Mouse (Mus musculus) hindbrain, embryonic 11.5 days (tissue): ENCODE results near the gene Tasp1. TPM values are rescaled to one million over a fixed set of nuclear protein-coding genes. Genes with fewer than 3 reads are reported as not detected.
"Not testable (repeated sequence)": the region's sequence is repeated elsewhere in the genome, so short reads cannot be mapped to it uniquely, and the experiment has no call there.

Source experiments
- ATAC-seq: fragments of 200-750 bp; cut with Nextera tagmentation; 2 replicates; pipeline ENCODE4 v1.8.0; 2017; ENCODE audit warnings: mild to moderate bottlenecking, moderate TSS enrichment, moderate library complexity; ENCODE audit not compliant: low FRiP score
- DNase-seq: peaks from one replicate; pipeline ENCODE4 v3.0.0-alpha.2; 2015; ENCODE audit warnings: low spot score
- H3K27ac ChIP-seq: fragments of 300-500 bp; sonication (generic); 2 replicates; pipeline ENCODE4 v1.5.1; 2014; ENCODE audit warnings: mild to moderate bottlenecking, low read depth, low read length
- H3K27me3 ChIP-seq: fragments of 300-500 bp; sonication (generic); 2 replicates; pipeline ENCODE4 v1.6.1; 2014; ENCODE audit warnings: mild to moderate bottlenecking, low read length, moderate library complexity, mixed read lengths; ENCODE audit not compliant: control insufficient read depth, insufficient read depth
- H3K36me3 ChIP-seq: fragments of 300-500 bp; sonication (generic); 2 replicates; pipeline ENCODE4 v1.6.1; 2014; ENCODE audit warnings: mild to moderate bottlenecking, low read length, moderate library complexity, mixed read lengths; ENCODE audit not compliant: control insufficient read depth, insufficient read depth
- H3K4me1 ChIP-seq: fragments of 300-500 bp; sonication (generic); replicated peaks from 2 replicates; pipeline ENCODE4 v1.6.1; 2014; ENCODE audit warnings: low read length, mixed read lengths; ENCODE audit not compliant: control insufficient read depth, insufficient read depth
- H3K4me2 ChIP-seq: fragments of 300-500 bp; sonication (generic); replicated peaks from 2 replicates; pipeline ENCODE4 v1.6.1; 2014; ENCODE audit warnings: mild to moderate bottlenecking, low read depth, low read length
- H3K4me3 ChIP-seq: fragments of 300-500 bp; sonication (generic); 2 replicates; pipeline ENCODE4 v1.5.1; 2014; ENCODE audit warnings: low read depth, low read length
- H3K9ac ChIP-seq: fragments of 300-500 bp; sonication (generic); 2 replicates; pipeline ENCODE4 v1.6.1; 2014; ENCODE audit warnings: low read depth, low read length
- H3K9me3 ChIP-seq: fragments of 300-500 bp; sonication (generic); 2 replicates; pipeline ENCODE4 v1.6.1; 2016; ENCODE audit warnings: low read length; ENCODE audit not compliant: control insufficient read depth
- WGBS: fragments of 180-500 bp; shearing (Covaris S2); extraction: QIAGEN DNeasy Blood & Tissue Kit; methylation state at CpG from one replicate; pipeline ENCODE4 v1.1.7; 2014; 5-methylcytosine and 5-hydroxymethylcytosine counted together
- polyA plus RNA-seq: library from polyadenylated mRNA; unstranded; fragments of >200 nt; fragmentation: Nextera tagmentation; extraction: Ambion mirVana; gene quantifications from 2 replicates; pipeline ENCODE4 v1.2.1, GENCODE M21; 2014

The Tasp1 gene
- polyA plus RNA-seq, 1 experiment from 2014 or later, result 18.9 TPM

DNA sequence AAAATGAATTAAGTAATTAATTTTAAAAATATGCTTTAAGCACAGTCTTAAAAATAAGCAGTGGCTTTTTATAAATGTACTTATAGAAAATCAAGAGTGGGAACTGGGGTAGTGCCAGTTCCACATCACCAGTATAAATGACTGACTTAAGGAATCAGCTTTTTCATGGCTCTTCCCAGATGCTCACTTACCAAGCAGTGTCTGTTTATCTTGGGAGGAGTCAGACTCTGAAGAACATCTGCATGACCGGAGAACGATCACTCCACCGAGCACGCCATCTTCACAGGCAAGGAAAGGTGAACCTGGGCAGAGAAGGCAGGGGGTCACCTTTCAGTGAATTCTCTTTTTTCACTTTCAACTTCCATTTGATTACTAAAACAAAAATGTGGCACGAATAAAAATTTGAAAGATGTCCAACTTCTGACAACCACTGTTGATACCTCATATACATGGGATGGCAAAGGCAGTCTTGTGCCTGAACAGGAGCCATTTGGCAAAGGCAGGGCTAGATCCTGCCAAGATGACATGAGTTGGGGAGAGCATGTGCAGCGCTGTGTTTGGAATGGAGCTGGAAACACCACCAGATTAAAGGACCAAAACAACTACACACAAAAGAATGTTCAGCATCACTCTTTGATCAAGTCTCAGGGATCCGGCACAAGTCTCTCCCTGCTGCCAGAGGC lies 182.9 kb downstream of the Tasp1 start:
- H3K27ac ChIP-seq, result no peak overlapping the region
- H3K36me3 ChIP-seq, result no peaks in the 10 kb centered on the region
- H3K27me3 ChIP-seq, result no peaks in the 10 kb centered on the region
- DNase-seq, result no peak
- H3K9ac ChIP-seq, result no peak overlapping the region
- no peak overlapping the region for H3K4me2 ChIP-seq
- 92% methylated on average over 7 of the region's 7 CpGs for WGBS
- ATAC-seq, result no peak
- no peaks in the 10 kb centered on the region for H3K9me3 ChIP-seq
- H3K4me3 ChIP-seq, result no peak overlapping the region
- H3K4me1 ChIP-seq, result no peaks in the 10 kb centered on the region

DNA sequence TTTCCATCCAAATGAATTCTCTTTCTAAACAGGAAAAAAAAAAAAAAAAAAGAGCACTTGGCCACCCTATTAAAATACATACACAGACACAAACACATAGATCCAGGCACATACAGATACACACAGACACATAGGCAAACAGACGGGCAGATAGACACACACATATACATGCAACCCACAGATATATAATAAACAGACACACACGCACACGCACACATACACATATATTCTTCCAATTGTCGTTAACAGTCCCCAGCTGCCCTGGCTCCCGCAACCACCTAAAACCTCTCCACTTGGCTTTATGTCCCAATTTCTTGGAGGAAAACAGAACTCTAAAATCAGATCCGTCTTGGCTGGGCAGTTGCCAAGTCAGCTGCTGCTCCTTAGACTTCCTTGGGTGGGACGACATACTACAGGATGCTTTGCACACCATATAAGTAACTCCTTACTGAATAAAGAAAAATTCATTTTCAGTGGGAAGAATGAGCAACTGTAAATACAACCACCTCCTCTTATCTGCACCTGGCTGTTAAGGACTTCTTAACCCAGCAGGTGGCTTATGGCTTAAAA lies 188.5 kb downstream of the Tasp1 start:
- H3K4me2 ChIP-seq, result no peak overlapping the region
- no peaks in the 10 kb centered on the region for H3K27me3 ChIP-seq
- DNase-seq, result no peak
- no peak for ATAC-seq
- H3K9me3 ChIP-seq, result no peaks in the 10 kb centered on the region
- H3K4me1 ChIP-seq, result no peaks in the 10 kb centered on the region
- no peaks in the 10 kb centered on the region for H3K36me3 ChIP-seq
- H3K27ac ChIP-seq, result no peak overlapping the region
- no peak overlapping the region for H3K9ac ChIP-seq
- WGBS, result 91% methylated on average over 7 of the region's 7 CpGs
- no peak overlapping the region for H3K4me3 ChIP-seq

DNA sequence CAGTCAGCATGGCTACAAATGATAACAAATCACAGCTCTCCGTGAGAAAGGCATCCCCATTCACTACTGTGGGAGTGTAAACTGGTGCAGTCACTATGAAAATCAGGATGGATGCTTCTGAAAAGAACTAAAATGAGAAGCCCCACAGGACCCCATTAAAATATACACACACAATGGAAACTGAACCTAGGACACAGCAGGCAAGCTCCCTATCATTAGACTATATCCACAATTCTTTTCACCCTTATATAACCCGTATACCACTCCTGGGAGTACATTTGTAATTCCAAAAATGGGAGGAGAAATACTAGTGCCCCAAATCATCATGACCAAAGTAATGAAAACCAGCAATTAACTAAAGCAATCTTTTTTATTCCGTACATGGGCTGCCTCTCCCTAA lies 190.7 kb downstream of the Tasp1 start:
- Histone ChIP-seq H3K27me3 (no peaks in the 10 kb centered on the region), H3K9me3 (no peaks in the 10 kb centered on the region), H3K4me1 (no peaks in the 10 kb centered on the region), H3K36me3 (no peaks in the 10 kb centered on the region), H3K4me3 (no peak overlapping the region), H3K27ac (no peak overlapping the region), H3K4me2 (no peak overlapping the region), H3K9ac (no peak overlapping the region)
- no peak for DNase-seq
- WGBS, result 66% methylated on average over 3 of the region's 3 CpGs
- ATAC-seq, result no peak

DNA sequence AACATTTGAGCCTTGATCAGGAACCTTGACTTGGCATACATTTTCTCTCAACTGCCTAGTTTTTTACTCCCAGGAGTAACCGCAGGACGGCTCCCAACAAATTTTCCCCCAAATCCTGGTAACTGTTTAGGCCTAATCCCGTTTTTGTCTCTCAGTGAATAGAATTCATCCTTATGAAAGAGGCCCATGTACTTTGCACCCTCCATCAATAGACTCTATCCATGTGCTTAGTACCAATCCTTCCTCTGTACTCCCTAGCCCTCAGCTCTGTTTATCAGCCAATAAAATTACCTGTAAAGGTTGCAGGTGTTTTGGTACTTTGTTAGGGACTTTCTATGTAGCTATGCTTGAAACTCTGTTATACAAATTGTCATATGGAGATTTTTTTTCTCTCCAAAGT lies 192.4 kb downstream of the Tasp1 start:
- DNase-seq, result no peak
- Histone ChIP-seq H3K36me3 (no peaks in the 10 kb centered on the region), H3K9me3 (no peaks in the 10 kb centered on the region), H3K4me2 (no peak overlapping the region), H3K9ac (no peak overlapping the region), H3K4me3 (no peak overlapping the region), H3K27me3 (no peaks in the 10 kb centered on the region), H3K4me1 (no peaks in the 10 kb centered on the region), H3K27ac (no peak overlapping the region)
- WGBS, result 74% methylated on average over 3 of the region's 3 CpGs
- no peak for ATAC-seq

DNA sequence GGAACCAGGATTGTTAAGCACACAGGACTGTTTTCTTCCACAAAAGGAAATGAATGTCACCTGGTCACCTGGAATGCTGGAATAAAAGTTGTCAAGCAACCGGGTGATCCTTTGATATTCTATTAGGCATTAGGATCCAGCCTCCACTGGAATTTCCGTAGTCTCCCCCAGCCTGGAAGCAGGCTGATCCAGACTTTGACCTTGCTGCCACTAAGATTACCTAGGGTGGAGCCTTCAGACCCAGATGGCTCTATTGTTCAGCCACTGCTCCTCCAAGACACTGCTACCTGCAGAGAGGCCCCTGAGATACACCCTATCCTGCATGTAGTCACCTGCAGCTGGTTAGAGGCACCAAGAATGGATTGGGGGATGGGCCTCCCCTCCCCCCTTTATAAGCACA lies 192.8 kb downstream of the Tasp1 start:
- no peak for DNase-seq
- ATAC-seq, result no peak

DNA sequence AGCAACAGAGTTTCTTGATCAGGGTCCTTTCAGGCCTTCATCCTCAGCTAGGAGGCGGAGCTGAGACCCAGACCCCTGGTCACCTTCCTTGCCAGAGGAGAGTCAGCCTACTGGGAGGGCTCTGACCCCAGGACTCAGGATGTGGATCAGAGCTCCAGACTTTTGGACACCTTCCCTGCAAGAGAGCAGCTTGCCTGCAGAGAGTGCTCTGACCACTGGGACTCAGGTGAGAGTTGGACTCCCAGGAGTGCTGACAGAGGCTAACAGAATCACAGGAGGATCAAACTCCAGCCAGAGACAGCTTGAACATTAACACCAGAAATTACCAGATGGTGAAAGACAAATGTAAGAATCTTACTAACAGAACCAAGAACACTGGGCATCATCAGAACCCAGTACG lies 197.5 kb downstream of the Tasp1 start:
- not testable (repeated sequence) for H3K4me3 ChIP-seq, ATAC-seq, H3K36me3 ChIP-seq, H3K4me2 ChIP-seq, DNase-seq, H3K27me3 ChIP-seq, H3K9me3 ChIP-seq, H3K27ac ChIP-seq, H3K9ac ChIP-seq, H3K4me1 ChIP-seq
- 95% methylated on average over 2 of the region's 2 CpGs for WGBS

More for the DNA sequence above, 192.8 kb downstream of the Tasp1 start:
- no peaks in the 10 kb centered on the region for H3K27me3 ChIP-seq
- no peak overlapping the region for H3K4me3 ChIP-seq
- H3K9ac ChIP-seq, result no peak overlapping the region
- no peaks in the 10 kb centered on the region for H3K36me3 ChIP-seq
- 53% methylated on average over 2 of the region's 2 CpGs for WGBS
- H3K27ac ChIP-seq, result no peak overlapping the region
- H3K4me2 ChIP-seq, result no peak overlapping the region
- no peaks in the 10 kb centered on the region for H3K9me3 ChIP-seq
- no peaks in the 10 kb centered on the region for H3K4me1 ChIP-seq

DNA sequence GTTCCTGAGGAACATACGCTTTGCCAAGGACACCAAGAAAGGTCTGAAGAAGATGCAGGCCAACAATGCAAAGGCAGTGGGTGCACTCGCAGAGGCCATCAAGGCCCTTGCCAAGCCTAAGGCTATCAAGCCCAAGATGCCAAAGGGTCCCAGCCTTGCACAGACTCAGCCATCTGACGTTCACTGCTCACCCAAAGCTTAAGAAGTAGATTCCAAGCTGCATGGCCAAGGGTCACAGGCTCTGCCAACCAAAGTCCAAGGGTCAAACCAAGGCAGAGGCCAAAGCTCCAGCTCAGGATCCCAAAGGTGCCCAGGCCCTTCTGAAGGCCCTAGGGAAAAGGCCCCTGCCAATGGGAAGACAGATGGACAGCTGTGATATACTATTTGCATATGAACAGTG lies 203.2 kb downstream of the Tasp1 start:
- not testable (repeated sequence) for H3K36me3 ChIP-seq, H3K9me3 ChIP-seq, H3K9ac ChIP-seq, ATAC-seq, H3K27me3 ChIP-seq, H3K27ac ChIP-seq, H3K4me3 ChIP-seq, H3K4me2 ChIP-seq, DNase-seq, H3K4me1 ChIP-seq
- WGBS, result 91% methylated on average over 3 of the region's 3 CpGs

DNA sequence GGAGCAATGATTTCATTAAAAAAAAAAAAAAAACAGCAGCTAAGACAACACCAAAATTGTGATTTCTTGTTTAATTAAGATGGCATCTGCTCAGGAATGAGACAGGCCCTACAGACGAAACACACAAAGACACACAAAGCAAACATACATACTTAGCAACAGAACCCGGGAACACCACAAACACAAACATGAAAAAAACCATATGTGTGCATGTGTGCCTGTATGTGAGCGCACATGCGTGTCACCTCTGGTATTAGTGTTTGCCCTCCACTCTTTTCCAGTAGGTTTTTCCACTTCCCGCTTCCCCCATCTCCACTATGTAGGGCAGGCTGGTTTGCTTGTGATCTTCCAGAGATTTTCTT lies 206.5 kb downstream of the Tasp1 start:
- Histone ChIP-seq H3K36me3 (no peaks in the 10 kb centered on the region), H3K4me3 (no peak overlapping the region), H3K4me1 (no peaks in the 10 kb centered on the region), H3K9me3 (no peaks in the 10 kb centered on the region), H3K27me3 (no peaks in the 10 kb centered on the region), H3K9ac (no peak overlapping the region), H3K4me2 (no peak overlapping the region), H3K27ac (no peak overlapping the region)
- DNase-seq, result no peak
- no peak for ATAC-seq
- WGBS, result 92% methylated on average over 5 of the region's 5 CpGs

DNA sequence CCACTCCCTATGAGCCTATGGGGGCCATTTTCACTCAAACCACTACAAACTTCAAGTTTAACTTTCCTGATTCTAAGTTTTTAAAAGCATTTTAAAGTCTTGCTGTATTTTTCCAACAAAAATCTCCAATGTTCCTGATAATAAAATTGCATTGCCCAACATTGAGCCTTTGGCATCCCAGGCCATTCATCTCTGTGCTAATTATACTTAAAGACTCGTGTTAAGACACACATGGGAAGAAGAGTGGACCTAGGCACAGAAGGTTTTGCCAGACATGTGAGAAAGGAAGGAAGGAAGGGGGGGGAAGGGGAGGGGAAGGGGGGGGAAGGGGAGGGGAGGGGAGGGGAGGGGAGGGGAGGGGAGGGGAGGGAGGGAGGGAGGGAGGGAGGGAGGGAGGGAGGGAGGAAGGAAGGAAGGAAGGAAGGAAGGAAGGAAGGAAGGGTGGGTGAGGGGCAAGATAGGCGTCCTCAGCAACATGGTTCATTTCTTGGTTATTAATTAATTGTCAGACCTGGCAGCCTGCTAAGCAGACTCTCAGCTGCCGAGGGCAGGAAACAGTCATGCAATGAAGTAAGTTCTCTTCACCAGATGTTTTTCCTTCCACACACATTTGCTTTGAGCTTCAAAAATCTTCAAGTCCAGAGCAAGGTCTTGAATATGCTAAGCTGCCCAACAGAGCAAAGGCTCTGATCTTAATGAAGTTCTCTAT lies 207.0 kb downstream of the Tasp1 start:
- WGBS, result 70% methylated on average over 3 of the region's 3 CpGs
- no peak overlapping the region for H3K4me3 ChIP-seq
- no peak for ATAC-seq

More for the DNA sequence above, 207.0 kb downstream of the Tasp1 start:
- no peak overlapping the region for H3K4me2 ChIP-seq
- H3K36me3 ChIP-seq, result no peaks in the 10 kb centered on the region
- H3K9me3 ChIP-seq, result no peaks in the 10 kb centered on the region
- H3K27me3 ChIP-seq, result no peaks in the 10 kb centered on the region
- H3K27ac ChIP-seq, result no peak overlapping the region
- no peaks in the 10 kb centered on the region for H3K4me1 ChIP-seq
- no peak overlapping the region for H3K9ac ChIP-seq
- no peak for DNase-seq
